Mouse (Mus musculus): Measurements from ENCODE around the gene Hist2h2be. TPM values are rescaled to one million over a fixed set of nuclear protein-coding genes. Genes with fewer than 3 reads are reported as not detected.

Hist2h2be gene
- polyA plus RNA-seq, 1 experiment from 2014 or later, result 11.1 TPM

GRCm38 (mm10) chr3:96180727-96181477 lies 40.0 kb upstream of the Hist2h2be start, which contains the start of gene Sv2a:
Sv2a (plus strand) TSS chr3:96181151.
- WGBS, result 0% methylated on average over 8 of the region's 23 CpGs
- peaks cover 20% of the 10 kb centered on the region for H3K4me1 ChIP-seq (ENCODE audit: insufficient read depth, low read length)
- peak within 1 kb of the TSS; percentile 53 for H3K4me3 ChIP-seq (ENCODE audit: low read length)
- H3K27me3 ChIP-seq (ENCODE audit: insufficient read depth, low read length), result no peaks in the 10 kb centered on the region
- H3K9ac ChIP-seq (replicated peaks; ENCODE audit: low read length), result peak within 1 kb of the TSS; percentile 56
- no peaks in the 10 kb centered on the region for H3K9me3 ChIP-seq (ENCODE audit: low read length)
- H3K4me2 ChIP-seq (replicated peaks; ENCODE audit: low read depth, low read length), result peak within 1 kb of the TSS; percentile 73
- H3K36me3 ChIP-seq (ENCODE audit: insufficient read depth, low read length), result peaks cover 25% of the 10 kb centered on the region
- H3K27ac ChIP-seq (ENCODE audit: low read length), result no peak within 1 kb of the TSS
- peak; percentile 55 for ATAC-seq (ENCODE audit: low FRiP score, low TSS enrichment)

GRCm38 (mm10) chr3:96181510-96182381 lies 39.2 kb upstream of the Hist2h2be start:
- peaks cover 20% of the 10 kb centered on the region for H3K4me1 ChIP-seq (ENCODE audit: insufficient read depth, low read length)
- H3K27me3 ChIP-seq (ENCODE audit: insufficient read depth, low read length), result no peaks in the 10 kb centered on the region
- H3K9me3 ChIP-seq (ENCODE audit: low read length), result no peaks in the 10 kb centered on the region
- peak overlapping the region; percentile 73 for H3K4me2 ChIP-seq (replicated peaks; ENCODE audit: low read depth, low read length)
- peak overlapping the region; percentile 53 for H3K4me3 ChIP-seq (ENCODE audit: low read length)
- ATAC-seq (ENCODE audit: low FRiP score, low TSS enrichment), result peak; percentile 34; the same call in 1 of the 2 replicates
- H3K9ac ChIP-seq (replicated peaks; ENCODE audit: low read length), result 0 out of 2 replicates have a peak overlapping the region, but pooled peaks have one; percentile 44
- no peak overlapping the region for H3K27ac ChIP-seq (ENCODE audit: low read length)
- WGBS, result 38% methylated on average over 12 of the region's 12 CpGs
- H3K36me3 ChIP-seq (ENCODE audit: insufficient read depth, low read length), result peaks cover 17% of the 10 kb centered on the region

GRCm38 (mm10) chr3:96182382-96182776 lies 38.5 kb upstream of the Hist2h2be start:
- H3K4me2 ChIP-seq (replicated peaks; ENCODE audit: low read depth, low read length), result peak overlapping the region; percentile 73
- H3K27ac ChIP-seq (ENCODE audit: low read length), result peak overlapping the region; percentile 63; the same call in 1 of the 2 replicates
- WGBS, result 15% methylated on average over 4 of the region's 4 CpGs
- H3K9me3 ChIP-seq (ENCODE audit: low read length), result no peaks in the 10 kb centered on the region
- peak; percentile 32; the same call in 1 of the 2 replicates for ATAC-seq (ENCODE audit: low FRiP score, low TSS enrichment)
- H3K36me3 ChIP-seq (ENCODE audit: insufficient read depth, low read length), result peaks cover 15% of the 10 kb centered on the region
- H3K4me1 ChIP-seq (ENCODE audit: insufficient read depth, low read length), result peaks cover 20% of the 10 kb centered on the region
- no peak overlapping the region for H3K4me3 ChIP-seq (ENCODE audit: low read length)
- H3K9ac ChIP-seq (replicated peaks; ENCODE audit: low read length), result 0 out of 2 replicates have a peak overlapping the region, but pooled peaks have one; percentile 44
- H3K27me3 ChIP-seq (ENCODE audit: insufficient read depth, low read length), result no peaks in the 10 kb centered on the region

- Histone ChIP-seq H3K27me3 (ENCODE audit: insufficient read depth, low read length) (no peaks in the 10 kb centered on the region), H3K36me3 (ENCODE audit: insufficient read depth, low read length) (peaks cover 4% of the 10 kb centered on the region; the same call in 1 of the 2 replicates), H3K9me3 (ENCODE audit: low read length) (peaks cover 4% of the 10 kb centered on the region; the same call in 1 of the 2 replicates), H3K27ac (ENCODE audit: low read length) (no peak overlapping the region), H3K9ac (replicated peaks; ENCODE audit: low read length) (no peak overlapping the region), H3K4me2 (replicated peaks; ENCODE audit: low read depth, low read length) (no peak overlapping the region), H3K4me1 (ENCODE audit: insufficient read depth, low read length) (peaks cover 9% of the 10 kb centered on the region), H3K4me3 (ENCODE audit: low read length) (no peak overlapping the region)
- WGBS, result 76% methylated on average over 12 of the region's 12 CpGs
- no peak for ATAC-seq (ENCODE audit: low FRiP score, low TSS enrichment)
These were observed 27.9 kb upstream of the Hist2h2be start for GRCm38 (mm10) chr3:96192977-96193376.

- Histone ChIP-seq H3K9ac (replicated peaks; ENCODE audit: low read length) (no peak overlapping the region), H3K4me2 (replicated peaks; ENCODE audit: low read depth, low read length) (no peak overlapping the region), H3K36me3 (ENCODE audit: insufficient read depth, low read length) (peaks cover 4% of the 10 kb centered on the region; the same call in 1 of the 2 replicates), H3K27me3 (ENCODE audit: insufficient read depth, low read length) (no peaks in the 10 kb centered on the region), H3K4me1 (ENCODE audit: insufficient read depth, low read length) (peaks cover 12% of the 10 kb centered on the region), H3K4me3 (ENCODE audit: low read length) (no peak overlapping the region), H3K9me3 (ENCODE audit: low read length) (peaks cover 4% of the 10 kb centered on the region; the same call in 1 of the 2 replicates), H3K27ac (ENCODE audit: low read length) (no peak overlapping the region)
- no peak for ATAC-seq (ENCODE audit: low FRiP score, low TSS enrichment)
- WGBS, result 84% methylated on average over 10 of the region's 10 CpGs
These were observed 26.0 kb upstream of the Hist2h2be start for GRCm38 (mm10) chr3:96194966-96195365.

GRCm38 (mm10) chr3:96195616-96196313 lies 25.2 kb upstream of the Hist2h2be start:
- Histone ChIP-seq H3K9ac (replicated peaks; ENCODE audit: low read length) (no peak overlapping the region), H3K36me3 (ENCODE audit: insufficient read depth, low read length) (peaks cover 4% of the 10 kb centered on the region; the same call in 1 of the 2 replicates), H3K4me3 (ENCODE audit: low read length) (no peak overlapping the region), H3K4me2 (replicated peaks; ENCODE audit: low read depth, low read length) (no peak overlapping the region), H3K4me1 (ENCODE audit: insufficient read depth, low read length) (peaks cover 12% of the 10 kb centered on the region), H3K27ac (ENCODE audit: low read length) (no peak overlapping the region), H3K27me3 (ENCODE audit: insufficient read depth, low read length) (no peaks in the 10 kb centered on the region), H3K9me3 (ENCODE audit: low read length) (peaks cover 4% of the 10 kb centered on the region; the same call in 1 of the 2 replicates)
- no peak for ATAC-seq (ENCODE audit: low FRiP score, low TSS enrichment)
- WGBS, result 92% methylated on average over 11 of the region's 11 CpGs

- Histone ChIP-seq H3K4me1 (ENCODE audit: insufficient read depth, low read length) (peaks cover 12% of the 10 kb centered on the region), H3K4me3 (ENCODE audit: low read length) (peak overlapping the region; percentile 83)
- 16% methylated on average over 27 of the region's 27 CpGs for WGBS
These were observed 24.3 kb upstream of the Hist2h2be start for GRCm38 (mm10) chr3:96196437-96197128.

GRCm38 (mm10) chr3:96197129-96197749 lies 23.7 kb upstream of the Hist2h2be start:
- under 1% methylated on average over 50 of the region's 50 CpGs for WGBS
- ATAC-seq (ENCODE audit: low FRiP score, low TSS enrichment), result peak; percentile 93
- H3K4me2 ChIP-seq (replicated peaks; ENCODE audit: low read depth, low read length), result peak overlapping the region; percentile 95
- peaks cover 4% of the 10 kb centered on the region; the same call in 1 of the 2 replicates for H3K9me3 ChIP-seq (ENCODE audit: low read length)
- H3K27ac ChIP-seq (ENCODE audit: low read length), result peak overlapping the region; percentile 92
- no peaks in the 10 kb centered on the region for H3K27me3 ChIP-seq (ENCODE audit: insufficient read depth, low read length)
- peaks cover 12% of the 10 kb centered on the region for H3K4me1 ChIP-seq (ENCODE audit: insufficient read depth, low read length)
- peak overlapping the region; percentile 83 for H3K4me3 ChIP-seq (ENCODE audit: low read length)
- H3K9ac ChIP-seq (replicated peaks; ENCODE audit: low read length), result peak overlapping the region; percentile 91
- H3K36me3 ChIP-seq (ENCODE audit: insufficient read depth, low read length), result peaks cover 4% of the 10 kb centered on the region; the same call in 1 of the 2 replicates

More at GRCm38 (mm10) chr3:96196437-96197128, 24.3 kb upstream of the Hist2h2be start:
- Histone ChIP-seq H3K36me3 (ENCODE audit: insufficient read depth, low read length) (peaks cover 4% of the 10 kb centered on the region; the same call in 1 of the 2 replicates), H3K9ac (replicated peaks; ENCODE audit: low read length) (peak overlapping the region; percentile 91), H3K27ac (ENCODE audit: low read length) (peak overlapping the region; percentile 92), H3K4me2 (replicated peaks; ENCODE audit: low read depth, low read length) (peak overlapping the region; percentile 95), H3K27me3 (ENCODE audit: insufficient read depth, low read length) (no peaks in the 10 kb centered on the region), H3K9me3 (ENCODE audit: low read length) (peaks cover 4% of the 10 kb centered on the region; the same call in 1 of the 2 replicates)
- peak; percentile 49; the same call in 1 of the 2 replicates for ATAC-seq (ENCODE audit: low FRiP score, low TSS enrichment)
